Mouse (Mus musculus): ENCODE measurements around the gene Ccdc61.
A peak's percentile ranks its signal among the peaks of the same experiment; 100 is the strongest.
"Not testable (repeated sequence)": the region's sequence is repeated elsewhere in the genome, so short reads cannot be mapped to it uniquely, and the experiment has no call there.

The Ccdc61 gene

GRCm38 (mm10) chr7:18909797-18910196, 418 bp downstream of the Ccdc61 start:
- DNase-seq (ENCODE audit: low spot score) = no peak

GRCm38 (mm10) chr7:18904971-18905370, 5.2 kb downstream of the Ccdc61 start:
- DNase-seq (ENCODE audit: low spot score) = no peak

- no peak for DNase-seq (ENCODE audit: low spot score)
These were observed 7.7 kb downstream of the Ccdc61 start for GRCm38 (mm10) chr7:18902486-18902885.

- no peak for DNase-seq (ENCODE audit: low spot score)
These were observed 9.7 kb downstream of the Ccdc61 start for GRCm38 (mm10) chr7:18900513-18900912.

GRCm38 (mm10) chr7:18896536-18896935, 13.7 kb downstream of the Ccdc61 start:
- no peak for DNase-seq (ENCODE audit: low spot score)

- DNase-seq (ENCODE audit: low spot score) = no peak
These were observed 16.4 kb downstream of the Ccdc61 start for GRCm38 (mm10) chr7:18893651-18894430.

GRCm38 (mm10) chr7:18893009-18893408, 17.2 kb downstream of the Ccdc61 start:
- DNase-seq (ENCODE audit: low spot score) = no peak

GRCm38 (mm10) chr7:18891872-18892599, 18.2 kb downstream of the Ccdc61 start:
- DNase-seq (ENCODE audit: low spot score) = peak; percentile 54

- no peak for DNase-seq (ENCODE audit: low spot score)
These were observed 19.4 kb downstream of the Ccdc61 start for GRCm38 (mm10) chr7:18890848-18891247.

- no peak for DNase-seq (ENCODE audit: low spot score)
These were observed 23.3 kb downstream of the Ccdc61 start for GRCm38 (mm10) chr7:18886963-18887362.

GRCm38 (mm10) chr7:18884745-18885422, 25.3 kb downstream of the Ccdc61 start:
- no peak for DNase-seq (ENCODE audit: low spot score)

- DNase-seq (ENCODE audit: low spot score) = no peak
These were observed 26.0 kb downstream of the Ccdc61 start for GRCm38 (mm10) chr7:18883991-18884744.

GRCm38 (mm10) chr7:18878691-18879090, 31.5 kb downstream of the Ccdc61 start:
- no peak for DNase-seq (ENCODE audit: low spot score)

- no peak for DNase-seq (ENCODE audit: low spot score)
These were observed 34.8 kb downstream of the Ccdc61 start for GRCm38 (mm10) chr7:18875372-18875771.

GRCm38 (mm10) chr7:18873253-18873652, 37.0 kb downstream of the Ccdc61 start:
- no peak for DNase-seq (ENCODE audit: low spot score)

GRCm38 (mm10) chr7:18872816-18873215, 37.4 kb downstream of the Ccdc61 start:
- no peak for DNase-seq (ENCODE audit: low spot score)

- no peak for DNase-seq (ENCODE audit: low spot score)
These were observed 38.0 kb downstream of the Ccdc61 start for GRCm38 (mm10) chr7:18872014-18872802.

GRCm38 (mm10) chr7:18871031-18871430, 39.2 kb downstream of the Ccdc61 start, which contains the start of gene Pglyrp1:
Pglyrp1 (plus strand) TSS chr7:18871331.
- not testable (repeated sequence) for DNase-seq (ENCODE audit: low spot score)

- DNase-seq (ENCODE audit: low spot score) = no peak
These were observed 41.7 kb downstream of the Ccdc61 start for GRCm38 (mm10) chr7:18868491-18868890.

- no peak for DNase-seq (ENCODE audit: low spot score)
These were observed 47.4 kb downstream of the Ccdc61 start for GRCm38 (mm10) chr7:18862801-18863200.

GRCm38 (mm10) chr7:18858310-18858916, 51.8 kb downstream of the Ccdc61 start:
- DNase-seq (ENCODE audit: low spot score) = no peak
